Mouse (Mus musculus) G1E (cell line): ENCODE data around the gene Traf2. TPM values are rescaled to one million over a fixed set of nuclear protein-coding genes. Genes with fewer than 3 reads are reported as not detected.

Experiments used
- ATAC-seq: 2 replicates; pipeline ENCODE4 v1.8.0; 2016; ENCODE audit warnings: mild to moderate bottlenecking; ENCODE audit not compliant: insufficient number of reproducible peaks, poor library complexity, low FRiP score, severe bottlenecking; ENCODE audit errors: extremely low read depth
- DNase-seq: peaks from one replicate; pipeline ENCODE4 v3.0.0; 2012; ENCODE audit warnings: low spot score
- H3K27me3 ChIP-seq: 2 replicates; pipeline ENCODE4 v1.6.1; 2012; ENCODE audit warnings: mild to moderate bottlenecking, low read length, inconsistent platforms; ENCODE audit not compliant: insufficient read depth
- H3K36me3 ChIP-seq: replicated peaks from 2 replicates; pipeline ENCODE3; 2012; ENCODE audit warnings: mild to moderate bottlenecking, inconsistent platforms
- H3K4me1 ChIP-seq: 2 replicates; pipeline ENCODE4 v1.6.1; 2012; ENCODE audit warnings: low read depth, low read length, inconsistent platforms, mixed read lengths; ENCODE audit not compliant: insufficient read depth
- H3K4me3 ChIP-seq: 2 replicates; pipeline ENCODE4 v1.5.1; 2012; ENCODE audit warnings: low read depth, mild to moderate bottlenecking, inconsistent platforms, low read length, moderate library complexity, mixed read lengths
- H3K9me3 ChIP-seq: replicated peaks from 2 replicates; pipeline ENCODE4 v1.6.1; 2012; ENCODE audit warnings: inconsistent platforms
- CTCF ChIP-seq: IDR thresholded peaks from 2 replicates; pipeline ENCODE4 v1.5.1; 2012; ENCODE audit warnings: low read depth, low read length, inconsistent platforms, mixed read lengths
- GATA1 ChIP-seq: IDR thresholded peaks from 2 replicates; pipeline ENCODE4 v1.6.1; 2012; ENCODE audit warnings: borderline replicate concordance, low read length, inconsistent platforms, mixed read lengths
- GATA2 ChIP-seq: IDR thresholded peaks from 2 replicates; pipeline ENCODE4 v1.6.1; 2012; ENCODE audit warnings: low read depth, low read length, inconsistent platforms, borderline replicate concordance
- POLR2AphosphoS5 ChIP-seq: IDR thresholded peaks from 2 replicates; pipeline ENCODE4 v1.6.1; 2012; ENCODE audit warnings: low read depth, low read length, inconsistent platforms; ENCODE audit not compliant: insufficient replicate concordance
- TAL1 ChIP-seq: conservative IDR thresholded peaks from 2 replicates; pipeline ENCODE4 v1.6.1; 2012; ENCODE audit warnings: low read depth, low read length, inconsistent platforms, mixed read lengths
- polyA plus RNA-seq: library from polyadenylated mRNA; stranded (reverse); fragments of >175 nt; gene quantifications from 2 replicates; pipeline ENCODE4 v1.2.3, GENCODE M21; 2012
- total RNA-seq, 2 experiments: library from RNA; stranded (forward) in 1 of 2; stranded (reverse) in 1 of 2; fragments of 200-1000 nt in 1 of 2; fragments of >200 nt in 1 of 2; fragmentation: Nextera tagmentation in 1 of 2; gene quantifications; 2 replicates each; pipeline ENCODE4 v1.2.3; 2014 to 2017

Gene Traf2
- total and polyA plus RNA-seq, 3 experiments, result 7.1 to 18.1 (median 7.8) TPM

DNA sequence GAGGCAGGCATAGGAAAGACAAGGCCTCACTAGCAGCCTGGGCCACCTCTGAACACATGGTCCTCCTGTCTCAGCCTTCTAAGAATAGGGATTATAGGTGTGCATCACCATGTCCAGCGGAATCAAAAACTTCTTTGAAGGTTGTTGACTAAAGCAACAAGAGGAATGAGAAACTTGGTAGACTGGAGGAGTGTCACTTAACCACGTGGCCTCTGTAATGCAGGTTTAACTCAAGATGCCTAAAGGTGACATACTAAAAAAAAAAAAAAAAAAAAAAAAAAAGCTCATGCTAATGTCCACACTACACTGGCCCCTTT is 11.9 kb downstream of the Traf2 start:
- Histone ChIP-seq H3K36me3 (peaks cover 94% of the 10 kb centered on the region), H3K27me3 (no peaks in the 10 kb centered on the region), H3K4me3 (no peak overlapping the region), H3K9me3 (no peaks in the 10 kb centered on the region), H3K4me1 (peaks cover 18% of the 10 kb centered on the region)
- no peak for TF ChIP-seq GATA1
- TF ChIP-seq TAL1, result no peak
- ATAC-seq (no peak), DNase-seq (no peak)

DNA sequence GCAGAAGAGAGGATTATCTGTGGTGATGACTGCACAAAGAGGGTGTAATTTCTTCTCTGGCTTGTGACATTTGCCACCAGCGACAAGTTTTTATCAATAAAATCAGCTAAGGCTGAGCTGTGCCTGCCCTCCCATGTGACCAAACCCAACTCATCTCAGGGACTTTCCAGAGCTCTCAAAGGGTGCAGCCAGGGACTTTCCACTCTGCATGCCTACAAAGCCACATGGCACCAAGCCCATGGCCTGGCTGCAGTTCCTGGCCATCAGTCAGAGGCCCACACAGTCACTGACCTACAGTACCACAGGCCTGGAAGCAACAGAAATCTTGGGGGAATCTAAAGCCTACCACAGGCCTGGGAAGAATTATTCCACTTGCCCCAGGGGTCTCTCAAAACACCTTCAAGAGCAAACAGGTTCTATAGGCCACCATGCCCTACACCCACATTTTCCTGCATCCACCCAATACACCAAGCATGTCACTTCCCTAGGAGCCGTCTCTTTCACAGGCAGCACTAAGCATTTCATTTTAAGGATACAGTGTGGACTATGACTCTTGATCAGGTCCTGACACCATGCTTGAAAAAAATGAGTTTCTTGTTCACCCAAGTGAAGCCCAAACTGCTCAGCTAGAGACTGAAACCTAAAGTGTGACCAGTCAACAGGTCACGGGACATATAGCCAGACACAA is 12.4 kb downstream of the Traf2 start:
- no peak for ATAC-seq

DNA sequence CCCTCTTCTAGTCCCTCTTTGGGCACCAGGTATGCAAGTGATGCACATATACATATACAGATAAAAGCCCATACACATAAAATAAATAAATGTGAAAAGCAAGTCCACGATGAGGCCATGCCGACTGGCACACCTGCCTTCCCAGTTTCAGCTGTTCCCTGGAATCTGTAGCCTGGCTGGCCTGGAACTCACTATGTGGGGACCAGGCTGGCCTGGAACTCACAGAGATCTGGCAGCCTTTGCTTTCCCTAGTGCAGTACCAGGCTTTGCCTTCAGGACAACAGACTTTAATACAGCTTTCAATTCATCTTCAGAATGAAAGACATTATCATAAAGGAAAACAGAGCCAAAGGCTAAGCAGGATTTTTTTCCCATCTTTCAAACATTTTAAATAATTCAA is 13.0 kb downstream of the Traf2 start:
- no peaks in the 10 kb centered on the region for H3K27me3 ChIP-seq
- peaks cover 94% of the 10 kb centered on the region for H3K36me3 ChIP-seq
- H3K4me1 ChIP-seq, result peaks cover 14% of the 10 kb centered on the region
- no peak for TF ChIP-seq TAL1
- TF ChIP-seq GATA2, result no peak
- no peak for TF ChIP-seq CTCF
- no peak for TF ChIP-seq GATA1
- TF ChIP-seq POLR2AphosphoS5, result no peak
- ATAC-seq (no peak), DNase-seq (no peak)
- no peaks in the 10 kb centered on the region for H3K9me3 ChIP-seq
- H3K4me3 ChIP-seq, result no peak overlapping the region

More for the DNA sequence above, 12.4 kb downstream of the Traf2 start:
- Histone ChIP-seq H3K4me1 (peaks cover 14% of the 10 kb centered on the region), H3K4me3 (no peak overlapping the region), H3K36me3 (peaks cover 94% of the 10 kb centered on the region), H3K27me3 (no peaks in the 10 kb centered on the region), H3K9me3 (no peaks in the 10 kb centered on the region)
- no peak for TF ChIP-seq POLR2AphosphoS5
- no peak for DNase-seq

DNA sequence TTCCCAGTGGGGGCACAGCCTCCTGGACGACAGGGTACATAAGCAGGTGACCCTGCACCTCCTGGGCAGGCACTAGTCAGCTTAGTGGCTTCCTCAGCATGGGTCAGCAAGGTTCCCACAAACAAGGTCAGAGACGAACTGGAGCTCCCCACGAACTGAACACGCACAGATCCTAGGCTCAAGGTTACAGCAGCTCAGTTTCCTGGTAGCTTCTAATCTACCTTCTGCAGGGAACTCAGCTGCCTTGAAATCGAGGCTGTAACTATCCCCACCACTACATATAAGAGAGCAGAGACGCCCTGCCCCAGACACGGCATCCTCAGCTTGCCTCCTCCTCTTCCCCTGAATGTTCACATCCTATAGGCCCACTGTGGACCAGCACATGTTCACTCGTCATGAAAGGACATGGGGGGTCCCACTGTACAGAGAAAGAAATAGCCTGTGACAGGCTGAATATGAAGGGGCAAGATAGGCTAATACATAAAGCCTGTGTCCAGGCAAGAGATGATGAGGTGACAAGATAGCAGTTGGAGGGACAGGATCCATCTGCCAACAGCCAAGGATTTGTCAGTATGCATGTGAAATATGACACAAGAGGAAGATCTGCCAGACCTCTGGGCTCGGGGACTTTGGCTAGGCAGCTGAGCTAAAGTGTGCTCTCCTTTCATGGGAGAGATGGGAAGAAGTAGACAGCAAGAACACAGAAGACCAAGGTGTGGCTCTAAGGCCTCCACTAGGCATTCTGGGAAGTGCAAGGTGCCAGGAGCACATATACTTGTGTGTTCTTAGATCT is 20.0 kb downstream of the Traf2 start:
- H3K27me3 ChIP-seq, result no peaks in the 10 kb centered on the region
- no peaks in the 10 kb centered on the region for H3K4me1 ChIP-seq
- DNase-seq (no peak), ATAC-seq (no peak)
- H3K4me3 ChIP-seq, result no peak overlapping the region
- H3K36me3 ChIP-seq, result peaks cover 98% of the 10 kb centered on the region
- TF ChIP-seq POLR2AphosphoS5, result no peak
- no peak for TF ChIP-seq TAL1
- no peak for TF ChIP-seq GATA1
- no peak for TF ChIP-seq GATA2
- TF ChIP-seq CTCF, result no peak
- H3K9me3 ChIP-seq, result no peaks in the 10 kb centered on the region

DNA sequence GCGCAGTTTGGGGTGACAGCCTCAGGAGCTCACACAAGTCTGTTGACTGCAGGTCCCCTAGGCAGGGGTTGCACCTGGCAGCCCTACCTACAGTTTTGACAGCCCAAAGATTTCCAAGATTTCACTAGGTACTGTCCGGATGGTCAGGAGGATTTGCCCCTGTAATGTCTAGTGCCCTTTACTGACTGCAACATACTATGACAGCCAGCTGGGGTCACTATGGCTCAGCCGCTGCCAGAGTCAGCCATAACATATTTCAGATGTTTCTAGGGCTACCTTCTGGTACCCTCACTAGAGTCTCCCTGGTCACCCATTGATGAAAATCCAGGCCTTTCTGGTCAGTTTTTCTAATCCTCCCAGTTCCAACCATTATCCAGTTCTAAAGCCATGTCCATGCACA is 36.8 kb downstream of the Traf2 start:
- DNase-seq (no peak), ATAC-seq (no peak)
- Histone ChIP-seq H3K36me3 (peaks cover 21% of the 10 kb centered on the region), H3K4me3 (no peak overlapping the region), H3K4me1 (no peaks in the 10 kb centered on the region), H3K9me3 (no peaks in the 10 kb centered on the region), H3K27me3 (peaks cover 16% of the 10 kb centered on the region)
- TF ChIP-seq GATA2, result no peak
- no peak for TF ChIP-seq POLR2AphosphoS5
- no peak for TF ChIP-seq GATA1
- no peak for TF ChIP-seq CTCF
- TF ChIP-seq TAL1, result no peak

DNA sequence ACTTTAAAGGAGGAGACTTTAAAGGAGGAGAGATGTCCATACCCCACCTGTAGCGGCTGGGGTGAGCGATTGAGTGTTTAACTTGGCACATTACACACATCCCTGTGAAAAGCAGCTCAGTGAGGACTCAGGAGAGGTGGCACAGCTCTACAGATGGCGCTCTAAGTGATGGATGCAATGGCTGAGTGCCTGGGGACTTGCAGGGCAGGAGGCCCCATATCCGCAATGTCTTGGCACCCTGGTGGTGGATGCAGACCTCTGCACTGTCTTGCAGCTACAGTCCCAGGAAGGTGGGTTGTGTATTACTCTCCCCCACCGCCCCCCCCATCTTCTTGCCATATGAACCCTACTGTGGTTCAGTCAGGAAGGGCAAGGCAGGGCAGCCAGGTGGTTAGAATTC is 39.8 kb downstream of the Traf2 start:
- Histone ChIP-seq H3K36me3 (peaks cover 51% of the 10 kb centered on the region), H3K4me1 (peaks cover 15% of the 10 kb centered on the region), H3K27me3 (peaks cover 10% of the 10 kb centered on the region; the same call in 1 of the 2 replicates), H3K4me3 (no peak overlapping the region), H3K9me3 (no peaks in the 10 kb centered on the region)
- ATAC-seq, result no peak
- no peak for DNase-seq
- TF ChIP-seq GATA1 (no peak), TAL1 (no peak)

DNA sequence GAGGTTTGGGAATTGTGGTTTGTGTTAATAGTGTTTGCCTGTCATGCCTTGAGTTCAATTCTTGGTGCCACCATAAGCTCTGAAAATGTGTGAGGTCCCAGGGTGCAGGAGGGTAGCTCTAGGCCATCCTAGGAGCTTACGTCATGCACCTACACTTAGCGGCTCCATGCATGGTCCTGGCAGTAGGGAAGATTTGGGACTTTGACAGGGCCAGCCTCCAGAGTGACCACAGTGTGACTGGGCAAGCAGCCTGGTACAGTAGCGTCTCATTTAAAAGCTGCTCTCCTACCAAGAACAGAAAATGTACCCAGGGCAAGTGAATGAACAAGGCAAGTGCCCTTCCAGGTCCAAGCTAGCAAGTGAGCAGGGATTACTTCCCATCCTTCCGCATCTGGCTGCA is 40.9 kb downstream of the Traf2 start:
- Histone ChIP-seq H3K9me3 (no peaks in the 10 kb centered on the region), H3K36me3 (peaks cover 56% of the 10 kb centered on the region), H3K4me3 (no peak overlapping the region), H3K27me3 (peaks cover 5% of the 10 kb centered on the region; the same call in 1 of the 2 replicates), H3K4me1 (peaks cover 24% of the 10 kb centered on the region)
- TF ChIP-seq CTCF (no peak), GATA2 (no peak), GATA1 (no peak), POLR2AphosphoS5 (no peak), TAL1 (no peak)
- DNase-seq (no peak), ATAC-seq (no peak)
